Mouse (Mus musculus): ENCODE results near the gene Zmynd15. TPM values are rescaled to one million over a fixed set of nuclear protein-coding genes. Genes with fewer than 3 reads are reported as not detected.
"Not testable (repeated sequence)": the region's sequence is repeated elsewhere in the genome, so short reads cannot be mapped to it uniquely, and the experiment has no call there.

Zmynd15 gene
- not detected for polyA plus RNA-seq (2017; shearing (Covaris generic))

- ATAC-seq = no peak
Measured at GRCm38 (mm10) chr11:70458688-70459600, at the start of gene Zmynd15. Zmynd15 (plus strand) TSS chr11:70459433.

GRCm38 (mm10) chr11:70409594-70410296 lies 49.5 kb upstream of the Zmynd15 start, which contains the start of gene Pelp1:
Pelp1 (minus strand) TSS chr11:70410031.
- peak; percentile 84 for ATAC-seq

GRCm38 (mm10) chr11:70410297-70410643 lies 49.0 kb upstream of the Zmynd15 start:
- peak; percentile 44 for ATAC-seq

- no peak for ATAC-seq
Measured at GRCm38 (mm10) chr11:70412591-70412990, 46.6 kb upstream of the Zmynd15 start.

GRCm38 (mm10) chr11:70413961-70414360 lies 45.3 kb upstream of the Zmynd15 start:
- ATAC-seq = no peak

GRCm38 (mm10) chr11:70418199-70418598 lies 41.0 kb upstream of the Zmynd15 start:
- no peak for ATAC-seq

GRCm38 (mm10) chr11:70419486-70419885 lies 39.7 kb upstream of the Zmynd15 start:
- no peak for ATAC-seq

GRCm38 (mm10) chr11:70426598-70426997 lies 32.6 kb upstream of the Zmynd15 start:
- not testable (repeated sequence) for ATAC-seq

- no peak for ATAC-seq
Measured at GRCm38 (mm10) chr11:70431574-70431973, 27.7 kb upstream of the Zmynd15 start.

- peak; percentile 74 for ATAC-seq
Measured at GRCm38 (mm10) chr11:70432048-70432894, 27.0 kb upstream of the Zmynd15 start, which contains the start of gene Arrb2. Arrb2 (plus strand) TSS chr11:70432635.

GRCm38 (mm10) chr11:70432895-70433568 lies 26.2 kb upstream of the Zmynd15 start:
- ATAC-seq = peak; percentile 16

GRCm38 (mm10) chr11:70433569-70433943 lies 25.7 kb upstream of the Zmynd15 start:
- no peak for ATAC-seq

- no peak for ATAC-seq
Measured at GRCm38 (mm10) chr11:70433951-70434350, 25.3 kb upstream of the Zmynd15 start.

GRCm38 (mm10) chr11:70435476-70435875 lies 23.8 kb upstream of the Zmynd15 start:
- no peak for ATAC-seq

- no peak for ATAC-seq
Measured at GRCm38 (mm10) chr11:70437426-70437825, 21.8 kb upstream of the Zmynd15 start.

- ATAC-seq = no peak
Measured at GRCm38 (mm10) chr11:70438728-70439374, 20.4 kb upstream of the Zmynd15 start.

- ATAC-seq = no peak
Measured at GRCm38 (mm10) chr11:70440637-70441036, 18.6 kb upstream of the Zmynd15 start.

GRCm38 (mm10) chr11:70441882-70442281 lies 17.4 kb upstream of the Zmynd15 start:
- ATAC-seq = no peak

GRCm38 (mm10) chr11:70443964-70444363 lies 15.3 kb upstream of the Zmynd15 start:
- ATAC-seq = no peak

- no peak for ATAC-seq
Measured at GRCm38 (mm10) chr11:70444667-70445066, 14.6 kb upstream of the Zmynd15 start.

GRCm38 (mm10) chr11:70446756-70447155 lies 12.5 kb upstream of the Zmynd15 start:
- no peak for ATAC-seq

- ATAC-seq = no peak
Measured at GRCm38 (mm10) chr11:70447373-70447772, 11.9 kb upstream of the Zmynd15 start.
